In genomic region chr8:3209268-3209667, GRCm38 (mm10) we compare ENCODE assay signal across 9 mouse cellular contexts.
DNase-seq lines count a peak whose midpoint lies in the region; ATAC-seq and TF ChIP-seq lines count a peak whose summit lies in the region.
"Had no signal": no experiment of that assay in that cellular context is flagged by ENCODE, and none has a peak within 500 bp of the region (broad histone marks: within the 10 kb centered on the region; RNA-seq: fewer than 3 reads in every experiment).

No protein-coding gene starts in this region.

- H3K4me3 ChIP-seq in liver, adult 2 months (ENCODE audit: insufficient read depth, low read depth, low read length), result no peak overlapping the region
- H3K4me3 ChIP-seq in liver, embryonic 11.5 days (ENCODE audit: low read depth, low read length), result no peak overlapping the region
- H3K4me3 ChIP-seq in kidney, adult 2 months (ENCODE audit: insufficient read depth, low read depth, low read length), result no peak overlapping the region
- no peak overlapping the region for H3K4me3 ChIP-seq in midbrain, postnatal 0 days (ENCODE audit: low read depth, low read length)
- H3K4me3 ChIP-seq: midbrain, embryonic 12.5 days had no signal

- H3K4me1 ChIP-seq in liver, adult 2 months (ENCODE audit: control insufficient read depth, insufficient read depth, low read length), result peaks cover 20% of the 10 kb centered on the region
- no peaks in the 10 kb centered on the region for H3K4me1 ChIP-seq in liver, embryonic 11.5 days (replicated peaks; ENCODE audit: control insufficient read depth, insufficient read depth, low read length)
- peaks cover 16% of the 10 kb centered on the region; the same call in 1 of the 2 replicates for H3K4me1 ChIP-seq in kidney, adult 2 months (ENCODE audit: control insufficient read depth, insufficient read depth, low read length)
- H3K4me1 ChIP-seq in midbrain, postnatal 0 days (ENCODE audit: insufficient read depth, low read length), result no peaks in the 10 kb centered on the region
- H3K4me1 ChIP-seq: midbrain, embryonic 12.5 days had no signal

- H3K4me2 ChIP-seq in liver, embryonic 11.5 days, result no peak overlapping the region
- no peak overlapping the region for H3K4me2 ChIP-seq in midbrain, postnatal 0 days (ENCODE audit: low read depth, low read length, poor library complexity, severe bottlenecking)
- H3K4me2 ChIP-seq: midbrain, embryonic 12.5 days had no signal

- H3K36me3 ChIP-seq in liver, adult 2 months (ENCODE audit: control insufficient read depth, insufficient read depth, low read length), result peaks cover 14% of the 10 kb centered on the region
- no peaks in the 10 kb centered on the region; the same call in none of the 2 replicates for H3K36me3 ChIP-seq in liver, embryonic 11.5 days (ENCODE audit: control insufficient read depth, insufficient read depth, low read length)
- H3K36me3 ChIP-seq in kidney, adult 2 months (ENCODE audit: control insufficient read depth, insufficient read depth, low read length), result no peaks in the 10 kb centered on the region; the same call in 1 of the 2 replicates
- H3K36me3 ChIP-seq in midbrain, postnatal 0 days (ENCODE audit: insufficient read depth, low read length), result no peaks in the 10 kb centered on the region; the same call in none of the 2 replicates

- H3K27ac ChIP-seq in liver, adult 2 months (replicated peaks; ENCODE audit: insufficient read depth, low read depth, low read length), result peak overlapping the region; percentile 13; the same call in 1 of the 2 replicates
- H3K27ac ChIP-seq in liver, embryonic 11.5 days (ENCODE audit: low read depth, low read length), result no peak overlapping the region
- peak overlapping the region; percentile 78 for H3K27ac ChIP-seq in kidney, adult 2 months (ENCODE audit: insufficient read depth, low read depth, low read length)
- H3K27ac ChIP-seq in midbrain, postnatal 0 days (ENCODE audit: low read depth, low read length), result no peak overlapping the region
- H3K27ac ChIP-seq: midbrain, embryonic 12.5 days had no signal

- DNase-seq in liver, adult 2 months (ENCODE audit: extremely low read depth, low read depth, low spot score), result peak; percentile 59
- no peak for DNase-seq in liver, embryonic 11.5 days (ENCODE audit: low spot score)
- DNase-seq in embryo, embryonic 11 days, result peak; percentile 64
- DNase-seq in kidney, adult 2 months, result peak; percentile 90
- peak; percentile 35 for DNase-seq in lung, postnatal 14 days
- no peak for DNase-seq in midbrain, postnatal 0 days (ENCODE audit: low spot score)
- DNase-seq in gastrocnemius, postnatal 36 days, result no peak

- no peak for TF ChIP-seq CTCF in liver, adult 2 months (IDR thresholded peaks at IDR 0.05; ENCODE audit: low read depth, low read length)
- TF ChIP-seq CTCF in kidney, adult 2 months (conservative IDR thresholded peaks at IDR 0.05; ENCODE audit: insufficient read depth, insufficient read length, low read depth, low read length), result no peak
- TF ChIP-seq CTCF in midbrain, postnatal 0 days (IDR thresholded peaks at IDR 0.05), result no peak

- no peaks in the 10 kb centered on the region for H3K9me3 ChIP-seq in liver, embryonic 11.5 days (ENCODE audit: control insufficient read depth, low read length)
- no peaks in the 10 kb centered on the region for H3K9me3 ChIP-seq in midbrain, postnatal 0 days (ENCODE audit: low read length)
- H3K9me3 ChIP-seq: midbrain, embryonic 12.5 days had no signal

- TF ChIP-seq POLR2A in liver, adult 2 months (IDR thresholded peaks at IDR 0.05; ENCODE audit: extremely low read depth, insufficient read depth, low read length), result no peak
- no peak for TF ChIP-seq POLR2A in kidney, adult 2 months (IDR thresholded peaks at IDR 0.05; ENCODE audit: low read depth, low read length)

- 17% methylated on average over 3 of the region's 3 CpGs for WGBS in liver, adult 2 months
- WGBS in liver, embryonic 11.5 days, result 58% methylated on average over 3 of the region's 3 CpGs
- WGBS in kidney, adult 2 months, result 22% methylated on average over 3 of the region's 3 CpGs
- 65% methylated on average over 3 of the region's 3 CpGs for WGBS in midbrain, postnatal 0 days

- no peak overlapping the region for H3K9ac ChIP-seq in liver, adult 2 months (ENCODE audit: low read depth, low read length)
- no peak overlapping the region for H3K9ac ChIP-seq in liver, embryonic 11.5 days (ENCODE audit: low read depth, low read length)
- no peak overlapping the region for H3K9ac ChIP-seq in midbrain, postnatal 0 days (replicated peaks; ENCODE audit: low read length, poor library complexity, severe bottlenecking)
- H3K9ac ChIP-seq: midbrain, embryonic 12.5 days had no signal

- peaks cover 12% of the 10 kb centered on the region for H3K79me2 ChIP-seq in liver, adult 2 months (ENCODE audit: control insufficient read depth, insufficient read depth, low read length)

- H3K27me3 ChIP-seq in liver, adult 2 months (ENCODE audit: control insufficient read depth, insufficient read depth, low read length), result no peaks in the 10 kb centered on the region
- H3K27me3 ChIP-seq in liver, embryonic 11.5 days (replicated peaks; ENCODE audit: control insufficient read depth, insufficient read depth, low read length), result no peaks in the 10 kb centered on the region
- H3K27me3 ChIP-seq in kidney, adult 2 months (replicated peaks; ENCODE audit: control insufficient read depth, insufficient read depth, low read length), result no peaks in the 10 kb centered on the region
- no peaks in the 10 kb centered on the region for H3K27me3 ChIP-seq in midbrain, postnatal 0 days (ENCODE audit: insufficient read depth, low read length)
- H3K27me3 ChIP-seq: midbrain, embryonic 12.5 days had no signal

- intact Hi-C loops in gastrocnemius, postnatal 36 days (cut with DNase I), result no loop called here

- ATAC-seq in liver, embryonic 11.5 days (replicated peaks; ENCODE audit: low FRiP score), result no peak
- ATAC-seq in midbrain, postnatal 0 days (ENCODE audit: low FRiP score), result no peak
- no peak for ATAC-seq in megakaryocyte-erythroid progenitor cell, adult 5-6 weeks (replicated peaks; ENCODE audit: low FRiP score, low TSS enrichment, poor library complexity, severe bottlenecking)

Comparison
In these comparisons a context has a peak if more than half of its experiments do, and no peak if none do; other contexts are left out.
1. DNase-seq: peak in liver, adult 2 months (single experiment), embryo, embryonic 11 days (single experiment), kidney, adult 2 months (single experiment) and lung, postnatal 14 days (single experiment); none in liver, embryonic 11.5 days (single experiment), midbrain, postnatal 0 days (single experiment) and gastrocnemius, postnatal 36 days (0 of 2).
2. H3K27ac ChIP-seq: peak in liver, adult 2 months (single experiment) and kidney, adult 2 months (single experiment); none in liver, embryonic 11.5 days (single experiment) and midbrain, postnatal 0 days (single experiment).